Comparison of ENCODE assay signal across 10 mouse cellular contexts in the genomic region with DNA sequence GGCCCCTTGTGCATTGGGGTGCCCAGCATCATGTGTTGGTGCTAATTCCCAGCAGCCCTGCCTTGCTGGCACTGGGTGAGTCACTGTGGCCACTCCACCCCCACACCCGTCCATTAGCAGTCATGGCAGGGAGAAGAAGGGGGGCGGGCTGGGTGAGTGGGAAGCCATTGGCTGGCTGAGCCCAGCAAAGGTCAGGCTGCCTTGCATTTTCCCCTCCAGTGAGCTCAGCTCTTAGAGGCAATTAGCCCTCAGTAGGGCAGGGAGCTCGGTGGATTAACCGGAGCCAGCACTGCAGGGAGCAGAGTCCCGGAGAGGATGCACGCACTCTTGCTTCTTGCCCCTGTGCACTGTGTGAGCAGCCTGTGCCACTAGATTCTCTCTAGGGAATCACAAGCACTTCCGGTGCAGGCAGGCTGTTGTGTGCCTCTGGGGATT. TPM values are rescaled to one million over a fixed set of nuclear protein-coding genes. Genes with fewer than 3 reads are reported as not detected.
DNase-seq lines count a peak whose midpoint lies in the region; ATAC-seq lines count a peak whose summit lies in the region.
"Had no signal": no experiment of that assay in that cellular context is flagged by ENCODE, and none has a peak within 500 bp of the region (broad histone marks: within the 10 kb centered on the region; RNA-seq: fewer than 3 reads in every experiment).

No protein-coding gene starts in this region.

- peak overlapping the region; percentile 63 for H3K27ac ChIP-seq in neural tube, embryonic 15.5 days (replicated peaks)
- no peak overlapping the region for H3K27ac ChIP-seq in heart, embryonic 12.5 days (ENCODE audit: poor library complexity, severe bottlenecking)
- H3K27ac ChIP-seq: macrophage had no signal

- 16% methylated on average over 7 of the region's 7 CpGs for WGBS in neural tube, embryonic 15.5 days
- WGBS in heart, embryonic 12.5 days = 23% methylated on average over 7 of the region's 7 CpGs

- ATAC-seq in neural tube, embryonic 15.5 days (ENCODE audit: low FRiP score) = peak; percentile 80
- ATAC-seq in heart, embryonic 12.5 days (ENCODE audit: insufficient number of reproducible peaks, low FRiP score) = no peak

- no peaks in the 10 kb centered on the region for H3K9me3 ChIP-seq in neural tube, embryonic 15.5 days (replicated peaks)
- no peaks in the 10 kb centered on the region for H3K9me3 ChIP-seq in heart, embryonic 12.5 days (replicated peaks)

- no peak overlapping the region for H3K4me3 ChIP-seq in neural tube, embryonic 15.5 days (replicated peaks)
- H3K4me3 ChIP-seq in heart, embryonic 12.5 days = no peak overlapping the region
- H3K4me3 ChIP-seq: erythroblast, embryonic 14.5 days had no signal

- H3K36me3 ChIP-seq in neural tube, embryonic 15.5 days = no peaks in the 10 kb centered on the region
- H3K36me3 ChIP-seq in heart, embryonic 12.5 days = no peaks in the 10 kb centered on the region

- no peak overlapping the region for H3K9ac ChIP-seq in neural tube, embryonic 15.5 days (replicated peaks)
- no peak overlapping the region for H3K9ac ChIP-seq in heart, embryonic 12.5 days

- DNase-seq in right cerebral cortex, adult 18-20 months = peak; percentile 44
- no peak for DNase-seq in right cerebral cortex, postnatal 4 days
- DNase-seq in frontal cortex, postnatal 25 days (ENCODE audit: low spot score in 2 of 2) = peak; percentile 5 to 21
- DNase-seq in layer of hippocampus, adult 9-11 months = peak; percentile 49
- no peak for DNase-seq in cerebellum, adult 9-11 months
- no peak for DNase-seq in thymus, adult 18-20 months

- H3K4me2 ChIP-seq in neural tube, embryonic 15.5 days = no peak overlapping the region
- H3K4me2 ChIP-seq in heart, embryonic 12.5 days = no peak overlapping the region

- peaks cover 42% of the 10 kb centered on the region for H3K4me1 ChIP-seq in neural tube, embryonic 15.5 days
- peaks cover 10% of the 10 kb centered on the region; the same call in 1 of the 2 replicates for H3K4me1 ChIP-seq in heart, embryonic 12.5 days (replicated peaks)

- no peaks in the 10 kb centered on the region for H3K27me3 ChIP-seq in neural tube, embryonic 15.5 days (replicated peaks)
- H3K27me3 ChIP-seq in heart, embryonic 12.5 days (replicated peaks) = peaks cover 21% of the 10 kb centered on the region

RNA-seq across cellular contexts. Expression of gene Ctnnbl1, which starts 40.9 kb away (rescaled TPM):
- polyA plus RNA-seq in neural tube, embryonic 15.5 days (2015; fragmentation: Nextera tagmentation; extraction: Ambion mirVana) = 51.3 and 52.6 TPM in 2 replicates
- 33.0 and 34.4 TPM in 2 replicates for polyA plus RNA-seq in heart, embryonic 12.5 days (2016; fragmentation: Nextera tagmentation; extraction: Ambion mirVana)

Comparison
In these comparisons a context has a peak if more than half of its experiments do, and no peak if none do; other contexts are left out.
1. DNase-seq: peak in right cerebral cortex, adult 18-20 months (single experiment), frontal cortex, postnatal 25 days (2 of 2) and layer of hippocampus, adult 9-11 months (single experiment); none in right cerebral cortex, postnatal 4 days (single experiment), cerebellum, adult 9-11 months (single experiment) and thymus, adult 18-20 months (0 of 2).